Mouse (Mus musculus): ENCODE results near the gene Olfr105-ps. TPM values are rescaled to one million over a fixed set of nuclear protein-coding genes. Genes with fewer than 3 reads are reported as not detected.

Olfr105-ps gene
- polyA plus RNA-seq (2015; fragmentation: Nextera tagmentation; extraction: Ambion mirVana) = not detected in 2 replicates

GRCm38 (mm10) chr17:37378733-37379132, at the start of gene Olfr105-ps:
TSS of gene Olfr105-ps (plus strand) at chr17:37379033.
- no peak for DNase-seq (ENCODE audit: low spot score)
- TF ChIP-seq EP300 (IDR thresholded peaks at IDR 0.05) (no peak), CTCF (IDR thresholded peaks at IDR 0.05) (no peak)
- no peaks in the 10 kb centered on the region for H3K36me3 ChIP-seq (ENCODE audit: insufficient read depth, low read length)

GRCm38 (mm10) chr17:37339598-37339997, 39.2 kb upstream of the Olfr105-ps start, which contains the start of gene Olfr103:
TSS of gene Olfr103 (minus strand) at chr17:37339698.
- DNase-seq (ENCODE audit: low spot score) = no peak
- H3K9ac ChIP-seq (replicated peaks; ENCODE audit: low read depth) = no peak within 1 kb of the TSS
- H3K4me2 ChIP-seq (replicated peaks; ENCODE audit: low read depth, low read length) = no peak within 1 kb of the TSS
- no peak for ATAC-seq
- no peak for TF ChIP-seq EP300 (IDR thresholded peaks at IDR 0.05)
- no peak for TF ChIP-seq CTCF (IDR thresholded peaks at IDR 0.05)
- H3K36me3 ChIP-seq (ENCODE audit: insufficient read depth, low read length) = no peaks in the 10 kb centered on the region
- H3K9me3 ChIP-seq (ENCODE audit: low read length) = no peaks in the 10 kb centered on the region
- 83% methylated on average over 2 of the region's 2 CpGs for WGBS
- no peak within 1 kb of the TSS for H3K4me3 ChIP-seq (ENCODE audit: low read depth, low read length)
- no peaks in the 10 kb centered on the region for H3K27me3 ChIP-seq (replicated peaks; ENCODE audit: insufficient read depth, low read length)
- no peaks in the 10 kb centered on the region for H3K4me1 ChIP-seq (ENCODE audit: insufficient read depth, low read depth, low read length)
- H3K27ac ChIP-seq (ENCODE audit: low read length) = no peak within 1 kb of the TSS

More at GRCm38 (mm10) chr17:37378733-37379132, at the start of gene Olfr105-ps:
- Histone ChIP-seq H3K27me3 (replicated peaks; ENCODE audit: insufficient read depth, low read length) (no peaks in the 10 kb centered on the region), H3K4me1 (ENCODE audit: insufficient read depth, low read depth, low read length) (no peaks in the 10 kb centered on the region), H3K4me2 (replicated peaks; ENCODE audit: low read depth, low read length) (no peak within 1 kb of the TSS), H3K4me3 (ENCODE audit: low read depth, low read length) (no peak within 1 kb of the TSS), H3K27ac (ENCODE audit: low read length) (no peak within 1 kb of the TSS), H3K9ac (replicated peaks; ENCODE audit: low read depth) (no peak within 1 kb of the TSS), H3K9me3 (ENCODE audit: low read length) (no peaks in the 10 kb centered on the region)
- ATAC-seq = no peak

- no peaks in the 10 kb centered on the region for H3K4me1 ChIP-seq (ENCODE audit: insufficient read depth, low read depth, low read length)
- no peak for TF ChIP-seq CTCF (IDR thresholded peaks at IDR 0.05)
- TF ChIP-seq EP300 (IDR thresholded peaks at IDR 0.05) = no peak
- H3K27me3 ChIP-seq (replicated peaks; ENCODE audit: insufficient read depth, low read length) = no peaks in the 10 kb centered on the region
- H3K27ac ChIP-seq (ENCODE audit: low read length) = no peak within 1 kb of the TSS
- H3K4me3 ChIP-seq (ENCODE audit: low read depth, low read length) = no peak within 1 kb of the TSS
- DNase-seq (ENCODE audit: low spot score) (no peak), ATAC-seq (no peak)
- no peak within 1 kb of the TSS for H3K4me2 ChIP-seq (replicated peaks; ENCODE audit: low read depth, low read length)
- no peaks in the 10 kb centered on the region for H3K36me3 ChIP-seq (ENCODE audit: insufficient read depth, low read length)
- H3K9me3 ChIP-seq (ENCODE audit: low read length) = no peaks in the 10 kb centered on the region
- H3K9ac ChIP-seq (replicated peaks; ENCODE audit: low read depth) = no peak within 1 kb of the TSS
Observed at GRCm38 (mm10) chr17:37359282-37359681, 19.6 kb upstream of the Olfr105-ps start, which contains the start of gene Olfr104-ps. TSS of gene Olfr104-ps (plus strand) at chr17:37359582.

- H3K9ac ChIP-seq (replicated peaks; ENCODE audit: low read depth) = no peak within 1 kb of the TSS
- TF ChIP-seq EP300 (IDR thresholded peaks at IDR 0.05) (no peak), CTCF (IDR thresholded peaks at IDR 0.05) (no peak)
- no peak for ATAC-seq
- no peaks in the 10 kb centered on the region for H3K9me3 ChIP-seq (ENCODE audit: low read length)
- no peaks in the 10 kb centered on the region for H3K36me3 ChIP-seq (ENCODE audit: insufficient read depth, low read length)
- H3K4me1 ChIP-seq (ENCODE audit: insufficient read depth, low read depth, low read length) = no peaks in the 10 kb centered on the region
- no peaks in the 10 kb centered on the region for H3K27me3 ChIP-seq (replicated peaks; ENCODE audit: insufficient read depth, low read length)
- DNase-seq (ENCODE audit: low spot score) = no peak
- H3K27ac ChIP-seq (ENCODE audit: low read length) = no peak within 1 kb of the TSS
- no peak within 1 kb of the TSS for H3K4me3 ChIP-seq (ENCODE audit: low read depth, low read length)
- WGBS = 33% methylated on average over 1 of the region's 1 CpGs
- H3K4me2 ChIP-seq (replicated peaks; ENCODE audit: low read depth, low read length) = no peak within 1 kb of the TSS
Observed at GRCm38 (mm10) chr17:37390093-37390492, 11.3 kb downstream of the Olfr105-ps start, which contains the start of gene Olfr106-ps. TSS of gene Olfr106-ps (plus strand) at chr17:37390393.

- TF ChIP-seq EP300 (IDR thresholded peaks at IDR 0.05) = no peak
- Histone ChIP-seq H3K4me1 (ENCODE audit: insufficient read depth, low read depth, low read length) (no peaks in the 10 kb centered on the region), H3K9me3 (ENCODE audit: low read length) (no peaks in the 10 kb centered on the region)
Observed at GRCm38 (mm10) chr17:37398926-37399325, 20.1 kb downstream of the Olfr105-ps start, which contains the start of gene Olfr107. TSS of gene Olfr107 (plus strand) at chr17:37399226.

GRCm38 (mm10) chr17:37413380-37413779, 34.5 kb downstream of the Olfr105-ps start:
- no peak for ATAC-seq
- TF ChIP-seq CTCF (IDR thresholded peaks at IDR 0.05) (no peak), EP300 (IDR thresholded peaks at IDR 0.05) (no peak)

More at GRCm38 (mm10) chr17:37398926-37399325, 20.1 kb downstream of the Olfr105-ps start, which contains the start of gene Olfr107:
- Histone ChIP-seq H3K9ac (replicated peaks; ENCODE audit: low read depth) (no peak within 1 kb of the TSS), H3K27ac (ENCODE audit: low read length) (no peak within 1 kb of the TSS), H3K4me2 (replicated peaks; ENCODE audit: low read depth, low read length) (no peak within 1 kb of the TSS), H3K4me3 (ENCODE audit: low read depth, low read length) (no peak within 1 kb of the TSS), H3K36me3 (ENCODE audit: insufficient read depth, low read length) (no peaks in the 10 kb centered on the region), H3K27me3 (replicated peaks; ENCODE audit: insufficient read depth, low read length) (no peaks in the 10 kb centered on the region)
- 65% methylated on average over 3 of the region's 3 CpGs for WGBS
- DNase-seq (ENCODE audit: low spot score) (no peak), ATAC-seq (no peak)

More at GRCm38 (mm10) chr17:37413380-37413779, 34.5 kb downstream of the Olfr105-ps start:
- Histone ChIP-seq H3K27me3 (replicated peaks; ENCODE audit: insufficient read depth, low read length) (no peaks in the 10 kb centered on the region), H3K9ac (replicated peaks; ENCODE audit: low read depth) (no peak overlapping the region), H3K4me3 (ENCODE audit: low read depth, low read length) (no peak overlapping the region), H3K4me1 (ENCODE audit: insufficient read depth, low read depth, low read length) (no peaks in the 10 kb centered on the region), H3K27ac (ENCODE audit: low read length) (no peak overlapping the region), H3K4me2 (replicated peaks; ENCODE audit: low read depth, low read length) (no peak overlapping the region), H3K36me3 (ENCODE audit: insufficient read depth, low read length) (no peaks in the 10 kb centered on the region), H3K9me3 (ENCODE audit: low read length) (no peaks in the 10 kb centered on the region)
- no peak for DNase-seq (ENCODE audit: low spot score)

Other genes with a start within 250 kb of the Olfr105-ps start
- not detected in 2 replicates for gene Olfr93, start 217.5 kb upstream of the Olfr105-ps start, polyA plus RNA-seq (2015; fragmentation: Nextera tagmentation; extraction: Ambion mirVana)
- gene Ubd, start 185.1 kb upstream of the Olfr105-ps start, polyA plus RNA-seq (2015; fragmentation: Nextera tagmentation; extraction: Ambion mirVana) = not detected in 2 replicates
- gene Olfr94, start 178.0 kb upstream of the Olfr105-ps start, polyA plus RNA-seq (2015; fragmentation: Nextera tagmentation; extraction: Ambion mirVana) = not detected in 2 replicates
- not detected in 2 replicates for gene Olfr95, start 165.9 kb upstream of the Olfr105-ps start, polyA plus RNA-seq (2015; fragmentation: Nextera tagmentation; extraction: Ambion mirVana)
- not detected in 2 replicates for gene Olfr96, start 158.9 kb upstream of the Olfr105-ps start, polyA plus RNA-seq (2015; fragmentation: Nextera tagmentation; extraction: Ambion mirVana)
- not detected in 2 replicates for gene Olfr97, start 141.7 kb upstream of the Olfr105-ps start, polyA plus RNA-seq (2015; fragmentation: Nextera tagmentation; extraction: Ambion mirVana)
- not detected in 2 replicates for gene Olfr98, start 115.3 kb upstream of the Olfr105-ps start, polyA plus RNA-seq (2015; fragmentation: Nextera tagmentation; extraction: Ambion mirVana)
- 5.5 and 5.9 TPM in 2 replicates for gene H2-M3, start 108.8 kb upstream of the Olfr105-ps start, polyA plus RNA-seq (2015; fragmentation: Nextera tagmentation; extraction: Ambion mirVana)
- not detected in 2 replicates for gene Olfr99, start 95.6 kb upstream of the Olfr105-ps start, polyA plus RNA-seq (2015; fragmentation: Nextera tagmentation; extraction: Ambion mirVana)
- gene Olfr101, start 74.7 kb upstream of the Olfr105-ps start, polyA plus RNA-seq (2015; fragmentation: Nextera tagmentation; extraction: Ambion mirVana) = not detected in 2 replicates
- not detected in 2 replicates for gene Olfr102, start 62.0 kb upstream of the Olfr105-ps start, polyA plus RNA-seq (2015; fragmentation: Nextera tagmentation; extraction: Ambion mirVana)
- gene Olfr103, start 39.3 kb upstream of the Olfr105-ps start, polyA plus RNA-seq (2015; fragmentation: Nextera tagmentation; extraction: Ambion mirVana) = not detected in 2 replicates
- not detected in 2 replicates for gene Olfr104-ps, start 19.5 kb upstream of the Olfr105-ps start, polyA plus RNA-seq (2015; fragmentation: Nextera tagmentation; extraction: Ambion mirVana)
- gene Olfr106-ps, start 11.4 kb downstream of the Olfr105-ps start, polyA plus RNA-seq (2015; fragmentation: Nextera tagmentation; extraction: Ambion mirVana) = not detected in 2 replicates
- gene Olfr107, start 20.2 kb downstream of the Olfr105-ps start, polyA plus RNA-seq (2015; fragmentation: Nextera tagmentation; extraction: Ambion mirVana) = not detected in 2 replicates
- not detected in 2 replicates for gene Olfr108, start 66.4 kb downstream of the Olfr105-ps start, polyA plus RNA-seq (2015; fragmentation: Nextera tagmentation; extraction: Ambion mirVana)
- gene Olfr109, start 79.9 kb downstream of the Olfr105-ps start, polyA plus RNA-seq (2015; fragmentation: Nextera tagmentation; extraction: Ambion mirVana) = not detected in 2 replicates
- gene H2-M2, start 104.5 kb downstream of the Olfr105-ps start, polyA plus RNA-seq (2015; fragmentation: Nextera tagmentation; extraction: Ambion mirVana) = not detected in 2 replicates
- gene Olfr110, start 113.4 kb downstream of the Olfr105-ps start, polyA plus RNA-seq (2015; fragmentation: Nextera tagmentation; extraction: Ambion mirVana) = 0.13 TPM in 1 of 2 replicates, not detected in the other
- gene Olfr111, start 129.0 kb downstream of the Olfr105-ps start, polyA plus RNA-seq (2015; fragmentation: Nextera tagmentation; extraction: Ambion mirVana) = not detected in 2 replicates
- gene Olfr112, start 190.4 kb downstream of the Olfr105-ps start, polyA plus RNA-seq (2015; fragmentation: Nextera tagmentation; extraction: Ambion mirVana) = not detected in 2 replicates
- gene Olfr113, start 198.6 kb downstream of the Olfr105-ps start, polyA plus RNA-seq (2015; fragmentation: Nextera tagmentation; extraction: Ambion mirVana) = not detected in 2 replicates
- gene Olfr114, start 213.7 kb downstream of the Olfr105-ps start, polyA plus RNA-seq (2015; fragmentation: Nextera tagmentation; extraction: Ambion mirVana) = not detected in 2 replicates
- gene Olfr115, start 248.1 kb downstream of the Olfr105-ps start, polyA plus RNA-seq (2015; fragmentation: Nextera tagmentation; extraction: Ambion mirVana) = not detected in 2 replicates
- gene Olfr116, start 248.2 kb downstream of the Olfr105-ps start, polyA plus RNA-seq (2015; fragmentation: Nextera tagmentation; extraction: Ambion mirVana) = not detected in 2 replicates

All from lung, postnatal 0 days (tissue).